Mouse (Mus musculus) gastrocnemius, postnatal 14 days (tissue): ENCODE measurements around the gene Prim1. TPM values are rescaled to one million over a fixed set of nuclear protein-coding genes. Genes with fewer than 3 reads are reported as not detected.

ENCODE experiments used
- DNase-seq: peaks from one replicate; pipeline ENCODE4 v3.0.0; 2021; ENCODE audit warnings: mixed read lengths
- intact Hi-C: fragments of 180-260 bp; cut with DNase I; formaldehyde crosslinking; loops from one replicate; pipeline ENCODE4 v1.15.1; 2025; ENCODE audit warnings: low total_unique reads
- long read RNA-seq, 2 experiments: library from polyadenylated mRNA; stranded (forward); transcript quantifications; one replicate each; pipeline ENCODE4 v2.0.0; 2021
- total RNA-seq, 2 experiments: library from RNA; stranded (reverse); gene quantifications; 2 replicates each; pipeline ENCODE4 v1.2.3; 2021

The Prim1 gene
- 1 to 10 TPM; 2.1 to 2.7 TPM for total RNA-seq
- long read RNA-seq, experiment 1 = 0 reads
- long read RNA-seq, experiment 2, partial matches to known transcripts = 0 of 2 reads
- long read RNA-seq, experiment 2, other reads (novel, unspliced or antisense) = 1 of 2 reads

DNA sequence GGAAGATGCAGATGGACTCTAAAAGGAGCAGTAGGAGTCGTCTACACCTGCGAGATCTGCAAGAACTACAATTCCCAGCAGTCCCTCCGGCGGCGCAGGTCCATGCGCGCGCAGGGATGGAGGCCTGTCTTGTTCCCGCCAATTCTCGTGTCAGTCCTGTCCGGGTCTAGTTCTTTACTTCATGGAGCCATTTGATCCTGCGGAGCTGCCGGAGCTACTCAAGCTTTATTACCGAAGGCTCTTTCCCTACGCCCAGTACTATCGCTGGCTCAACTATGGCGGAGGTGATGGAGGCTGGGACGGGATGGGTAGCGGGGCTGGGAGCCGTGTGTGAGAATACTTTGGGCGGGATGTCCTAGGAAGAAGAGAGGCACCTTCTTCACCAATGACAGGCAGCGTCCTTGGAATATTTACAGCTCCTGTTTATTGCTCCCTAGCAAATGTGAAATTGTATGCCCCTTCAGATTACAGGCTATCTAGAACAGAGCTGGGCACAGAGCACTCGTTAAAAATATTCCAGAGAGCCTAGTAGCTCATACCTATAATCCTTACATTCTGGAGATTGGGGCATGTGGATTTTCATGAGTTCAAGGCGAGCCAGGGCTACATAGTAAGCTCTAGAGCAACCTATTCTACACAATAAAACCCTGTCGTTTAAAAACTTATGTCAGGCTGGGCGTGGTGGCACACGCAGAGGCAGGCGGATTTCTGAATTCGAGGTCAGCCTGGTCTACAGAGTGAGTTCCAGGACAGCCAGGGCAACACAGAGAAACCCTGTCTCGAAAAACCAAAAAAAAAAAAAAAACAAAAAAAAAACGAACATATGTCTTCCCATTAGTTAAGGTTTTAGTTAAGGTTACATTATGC, at the start of gene Prim1:
Gene Prim1 (plus strand): TSS at position 101 of the 867 bp plus-strand sequence.
- DNase-seq = peak; percentile 64
- intact Hi-C loops = no loop called here

DNA sequence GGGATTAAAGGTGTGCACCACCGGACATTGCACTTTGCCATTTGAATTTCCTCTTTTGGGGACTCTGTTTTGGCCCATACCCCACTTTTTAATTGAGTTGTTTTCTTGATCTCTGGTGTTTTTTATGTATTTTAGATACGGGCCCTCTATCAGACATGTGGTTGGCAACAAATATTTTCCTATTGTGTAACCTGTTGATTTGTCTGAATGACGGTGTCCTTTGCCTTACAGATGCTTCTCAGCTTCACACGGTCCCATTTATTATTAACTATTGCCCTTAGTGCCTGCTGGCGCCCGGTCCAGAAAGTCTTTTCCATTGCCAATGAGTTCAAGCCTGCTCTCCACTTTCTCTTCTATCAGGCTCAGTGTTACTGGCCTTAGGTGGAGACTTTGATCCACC, 48.5 kb upstream of the Prim1 start:
- no peak for DNase-seq
- intact Hi-C loops = no loop called here

DNA sequence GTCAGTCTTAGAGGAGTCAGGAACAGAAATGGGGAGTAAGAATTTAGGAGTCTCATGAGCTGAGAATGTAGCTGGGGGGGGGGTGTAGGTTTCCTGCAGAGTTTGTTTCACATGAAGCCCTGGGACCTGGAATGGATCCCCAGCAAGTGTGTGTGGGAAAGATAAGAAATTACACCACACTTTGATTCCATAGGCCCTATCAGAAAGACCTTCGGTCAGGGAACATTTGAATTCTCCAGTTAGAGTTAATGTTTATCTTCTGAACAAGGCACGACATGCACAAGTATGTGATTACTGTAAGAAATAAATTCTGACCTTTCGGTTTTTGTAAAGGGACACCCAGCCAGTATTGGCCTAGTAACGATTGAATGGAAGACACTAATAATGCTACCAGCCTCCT, 45.1 kb upstream of the Prim1 start:
- intact Hi-C loops = no loop called here

DNA sequence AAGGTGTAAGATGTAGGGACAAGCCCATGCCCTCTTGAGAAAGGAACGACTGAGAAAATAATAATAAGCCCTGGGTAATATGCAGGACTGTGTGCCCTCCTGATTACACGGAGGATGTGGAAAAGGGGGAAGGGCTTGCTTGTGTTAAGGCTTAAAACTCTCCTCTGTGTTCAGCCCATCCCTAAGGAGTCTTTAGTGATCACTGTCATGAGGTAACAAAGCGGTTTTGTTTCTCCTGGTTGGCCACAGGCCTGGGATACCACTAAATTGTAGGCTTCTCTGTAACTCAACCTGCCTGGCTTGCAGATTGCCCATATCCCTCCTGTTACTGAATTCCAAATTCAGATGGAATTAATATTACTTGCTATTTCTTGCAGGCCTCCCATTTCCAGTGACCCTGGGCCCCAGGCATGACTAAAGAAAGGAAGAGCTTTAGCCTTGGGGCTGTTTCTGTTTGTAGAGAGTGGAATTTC, 44.6 kb upstream of the Prim1 start:
- intact Hi-C loops = no loop called here
- no peak for DNase-seq

More for the DNA sequence above, 45.1 kb upstream of the Prim1 start:
- no peak for DNase-seq

DNA sequence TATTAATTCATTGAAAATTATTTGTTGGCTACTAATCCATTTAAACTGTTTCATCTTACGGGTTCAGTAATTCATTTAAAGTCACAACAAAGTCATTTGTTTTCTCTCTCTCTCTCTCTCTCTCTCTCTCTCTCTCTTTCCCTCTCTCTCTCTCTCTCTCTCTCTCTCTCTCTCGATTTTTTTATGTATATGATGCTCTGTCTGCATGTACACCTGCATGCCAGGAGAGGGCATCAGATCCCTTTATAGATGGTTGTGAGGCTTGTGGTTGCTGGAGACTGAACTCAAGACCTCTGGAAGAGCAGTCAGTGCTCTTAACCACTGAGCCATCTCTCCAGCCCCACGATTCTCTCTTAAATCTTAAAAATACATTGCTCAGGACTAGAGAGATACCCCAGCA, 43.8 kb upstream of the Prim1 start:
- intact Hi-C loops = no loop called here
- no peak for DNase-seq

DNA sequence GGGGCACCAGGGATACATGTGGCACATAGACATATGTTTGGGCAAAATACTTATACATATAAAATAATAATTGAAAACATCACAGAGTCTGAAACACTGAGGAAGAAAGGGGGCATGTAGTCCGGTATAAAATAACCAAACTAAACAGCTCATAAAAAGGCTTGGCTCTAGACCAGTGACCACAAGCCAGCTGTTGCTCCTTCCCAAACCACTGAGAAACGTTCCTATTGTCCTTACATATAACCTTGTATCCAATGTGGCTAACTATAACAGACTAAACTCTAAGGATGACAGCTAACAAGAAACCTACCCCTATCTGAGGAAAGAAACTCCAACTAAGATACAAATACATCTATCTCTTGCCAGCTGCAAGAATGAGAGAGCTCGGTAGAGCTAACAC, 40.9 kb upstream of the Prim1 start:
- no peak for DNase-seq
- intact Hi-C loops = no loop called here

DNA sequence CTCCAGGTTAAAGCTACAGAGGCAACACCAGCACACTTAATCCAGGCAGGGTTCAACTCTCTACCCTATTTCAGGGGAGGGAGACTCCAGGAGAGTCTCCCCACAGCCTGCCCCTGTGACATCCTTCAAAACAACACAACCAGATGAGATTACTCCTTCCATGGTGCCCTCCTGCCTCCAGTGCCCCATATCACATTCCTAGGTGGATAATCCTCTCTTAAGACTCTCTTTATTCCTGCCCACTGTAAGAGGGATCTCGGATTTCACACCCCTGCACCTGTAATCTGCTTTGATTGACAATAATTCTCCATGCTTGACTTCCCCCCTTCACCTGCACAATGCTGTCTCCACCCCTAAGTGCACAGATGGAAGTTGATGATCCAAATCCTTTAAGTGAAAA, 39.5 kb upstream of the Prim1 start:
- intact Hi-C loops = no loop called here
- DNase-seq = no peak

DNA sequence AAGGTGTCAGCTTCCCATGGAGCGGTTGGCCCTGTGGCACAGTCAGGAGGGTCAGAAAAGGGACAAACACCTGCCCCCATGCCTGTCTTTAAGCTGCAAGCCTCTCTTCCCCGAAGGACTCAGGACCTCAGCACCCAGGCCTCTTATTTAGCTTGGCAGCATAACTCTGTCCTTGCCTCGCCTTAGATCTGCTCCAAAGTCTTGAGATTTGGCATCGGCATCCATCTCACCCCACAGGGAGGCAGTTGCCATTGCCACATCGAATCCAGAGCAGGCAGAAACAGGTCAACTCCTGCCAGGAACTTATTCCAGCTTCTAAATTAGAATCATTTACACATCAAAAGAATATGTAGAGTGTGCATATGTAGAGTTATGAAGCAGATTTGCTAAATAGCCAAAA, 30.3 kb upstream of the Prim1 start:
- DNase-seq = no peak
- intact Hi-C loops = no loop called here

DNA sequence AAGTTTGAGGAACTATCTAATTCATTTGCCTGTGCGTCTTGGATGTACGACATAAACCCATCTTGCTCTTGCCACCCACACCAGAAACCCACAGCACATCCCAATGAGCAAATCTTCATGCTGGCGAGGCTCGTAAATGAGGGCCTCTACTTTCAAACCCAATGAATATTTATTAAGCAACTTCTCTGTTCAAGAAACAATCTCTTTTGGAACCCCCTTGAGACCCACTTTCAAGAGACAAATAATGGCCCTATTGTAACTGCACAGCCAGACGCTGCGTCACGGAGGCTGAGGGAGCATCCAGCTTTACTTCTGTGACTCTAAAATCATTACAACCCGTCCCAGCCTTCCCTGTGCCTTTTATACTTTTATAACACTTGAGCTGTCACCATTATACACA, 29.4 kb upstream of the Prim1 start:
- intact Hi-C loops = no loop called here
- DNase-seq = no peak

DNA sequence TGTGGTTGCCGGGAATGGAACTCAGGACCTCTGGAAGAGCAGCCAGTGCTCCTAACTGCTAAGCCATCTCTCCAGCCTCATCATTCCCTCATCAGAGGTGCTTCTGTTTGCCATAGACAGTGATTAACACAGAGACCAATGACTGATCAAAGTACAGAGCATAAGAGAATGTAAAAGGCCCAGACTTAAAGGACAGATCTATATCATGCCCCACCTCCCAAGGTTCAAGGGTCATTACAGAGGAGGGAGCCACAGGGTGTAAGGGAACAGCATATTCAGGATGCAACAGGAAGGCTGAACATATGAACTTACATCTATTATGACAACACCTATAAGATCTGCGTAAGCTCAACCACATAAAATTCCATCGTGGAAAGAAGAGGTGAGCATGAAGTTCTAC, 18.3 kb upstream of the Prim1 start:
- intact Hi-C loops = no loop called here
- no peak for DNase-seq

DNA sequence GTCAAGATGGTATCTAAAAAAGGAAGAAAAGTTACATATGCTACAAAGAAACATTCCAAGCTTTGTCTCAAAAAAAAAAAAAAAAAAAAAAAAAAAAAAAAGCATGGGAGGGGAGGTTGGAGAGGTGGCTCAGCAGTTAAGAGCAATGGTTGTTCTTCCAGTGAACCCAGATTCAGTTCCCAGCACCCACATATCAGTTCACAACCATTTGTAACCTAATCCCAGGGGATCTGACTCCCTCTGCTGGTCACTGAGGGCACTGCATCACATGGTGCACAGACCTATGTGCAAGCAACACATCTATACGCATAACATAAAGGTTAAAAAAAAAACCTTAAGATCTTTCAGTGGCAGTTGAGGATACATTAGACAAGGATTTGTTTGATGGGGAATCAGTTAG, 16.7 kb upstream of the Prim1 start:
- DNase-seq = no peak
- intact Hi-C loops = no loop called here

DNA sequence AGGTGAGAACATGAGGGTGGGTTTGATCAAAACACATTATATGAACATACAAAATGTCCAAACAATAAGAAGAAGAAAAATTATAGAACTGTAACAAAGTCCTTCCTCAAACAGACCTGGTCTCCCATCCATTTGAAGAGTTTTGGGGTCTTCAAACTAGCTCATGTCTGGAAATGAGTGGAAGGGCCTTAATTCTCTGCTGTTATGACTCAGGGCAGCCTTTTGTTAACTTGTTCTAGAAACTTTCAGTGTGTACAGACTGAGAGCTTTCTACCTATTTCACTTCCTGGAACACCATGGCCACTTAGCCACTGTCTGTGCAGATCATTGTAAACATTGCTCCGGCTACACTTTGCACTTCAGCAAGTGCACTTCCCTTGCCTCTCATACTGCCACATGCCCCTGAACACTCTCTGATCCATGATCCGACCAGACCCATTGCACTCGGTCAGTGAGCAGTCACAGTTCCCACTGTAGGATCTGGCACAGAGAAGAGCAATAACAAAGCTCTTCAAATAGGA, 11.6 kb upstream of the Prim1 start:
- DNase-seq = no peak
- intact Hi-C loops = no loop called here

DNA sequence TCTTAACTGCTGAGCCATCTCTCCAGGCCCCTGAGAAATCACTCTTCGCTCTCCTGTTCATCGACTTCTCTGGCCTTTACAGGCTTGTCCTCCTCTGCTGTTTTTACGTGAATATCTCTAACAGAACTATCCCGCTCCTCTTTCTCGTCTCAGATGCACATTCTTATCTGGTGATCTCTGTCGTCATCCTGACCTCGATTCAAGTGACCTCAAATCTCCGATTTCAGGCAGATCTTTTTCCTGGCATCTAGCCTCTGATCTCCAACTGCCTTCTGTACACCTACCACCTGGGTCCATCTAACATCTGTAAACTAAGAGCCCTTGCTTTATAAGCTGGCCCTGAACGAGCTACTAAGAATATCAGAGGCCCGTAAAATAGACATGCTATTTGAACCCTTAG, 10.1 kb upstream of the Prim1 start:
- intact Hi-C loops = no loop called here
- DNase-seq = no peak

DNA sequence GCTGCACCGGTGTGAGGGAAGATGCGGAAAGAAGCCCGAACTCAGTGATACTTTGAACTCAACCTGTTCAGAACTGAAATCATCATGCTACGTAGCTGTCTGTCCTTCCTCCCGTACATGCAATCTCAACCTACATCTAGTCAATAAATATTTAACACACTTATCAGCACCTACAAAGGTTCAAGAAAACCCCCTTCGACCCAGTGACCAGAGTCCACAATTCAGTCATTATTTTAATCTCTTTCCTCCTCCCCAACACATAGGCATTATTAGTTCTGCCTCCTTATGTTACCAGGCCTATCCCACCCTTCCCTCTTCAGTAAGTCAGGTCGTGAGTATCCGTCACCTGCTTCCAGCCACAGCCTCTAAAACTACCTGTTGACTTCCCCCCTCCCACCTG, 9.5 kb upstream of the Prim1 start:
- intact Hi-C loops = no loop called here
- DNase-seq = no peak

DNA sequence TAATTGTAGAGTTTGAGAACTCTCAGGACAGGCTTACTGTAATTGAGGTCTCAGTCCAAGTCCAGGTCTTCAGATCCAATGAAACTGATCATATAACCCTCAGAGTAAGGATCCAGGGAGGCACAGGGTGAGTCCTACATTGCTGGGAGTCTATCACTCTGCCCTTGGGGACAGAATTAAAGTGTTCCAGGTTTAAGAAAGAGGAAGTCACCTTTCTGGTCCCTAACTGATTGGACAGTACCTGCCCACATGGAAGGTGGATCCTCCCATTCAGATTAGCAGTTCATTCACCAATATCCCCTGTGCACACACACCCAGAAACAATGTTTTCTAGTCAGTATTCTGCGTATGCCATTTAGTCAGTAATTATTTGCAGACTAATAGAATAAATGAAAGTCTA, 7.5 kb upstream of the Prim1 start, which contains the start of gene Hsd17b6:
Gene Hsd17b6 (minus strand): TSS at position 166 of the 400 bp plus-strand sequence.
- no peak for DNase-seq
- intact Hi-C loops = loop anchor here (2.0 kb wide), 1 partner anchor 51 kb away; no protein-coding TSS in a partner anchor

DNA sequence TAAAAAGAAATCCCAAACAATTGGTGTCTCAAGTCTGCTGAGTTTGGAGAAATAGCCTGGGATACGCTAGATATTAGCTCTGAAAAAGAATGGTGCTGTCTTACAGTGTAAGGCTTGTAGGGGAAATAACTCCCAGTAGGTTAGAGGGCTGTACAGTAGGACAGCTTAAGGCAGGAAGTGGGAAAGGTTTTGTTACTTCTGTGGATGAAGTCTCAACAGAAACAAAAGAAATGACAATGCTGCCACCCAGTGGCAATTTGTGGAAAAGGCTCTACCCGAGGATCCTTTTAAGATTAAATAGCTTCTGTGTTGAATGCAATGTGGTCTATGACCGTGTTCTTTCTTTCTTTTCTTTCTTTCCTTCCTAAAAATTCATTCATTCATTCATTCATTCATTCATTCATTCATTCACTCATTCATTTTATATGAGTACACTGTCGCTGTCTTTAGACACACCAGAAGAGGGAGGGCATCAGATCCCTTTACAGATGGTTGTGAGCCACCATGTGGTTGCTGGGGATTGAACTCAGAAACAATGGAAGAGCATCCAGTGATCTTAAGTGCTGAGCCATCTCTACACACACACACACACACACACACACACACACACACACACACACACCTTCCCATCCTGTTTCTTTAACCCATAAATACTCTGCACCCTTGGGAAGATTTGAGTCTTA, 6.6 kb upstream of the Prim1 start:
- intact Hi-C loops = no loop called here
- peak; percentile 58 for DNase-seq

DNA sequence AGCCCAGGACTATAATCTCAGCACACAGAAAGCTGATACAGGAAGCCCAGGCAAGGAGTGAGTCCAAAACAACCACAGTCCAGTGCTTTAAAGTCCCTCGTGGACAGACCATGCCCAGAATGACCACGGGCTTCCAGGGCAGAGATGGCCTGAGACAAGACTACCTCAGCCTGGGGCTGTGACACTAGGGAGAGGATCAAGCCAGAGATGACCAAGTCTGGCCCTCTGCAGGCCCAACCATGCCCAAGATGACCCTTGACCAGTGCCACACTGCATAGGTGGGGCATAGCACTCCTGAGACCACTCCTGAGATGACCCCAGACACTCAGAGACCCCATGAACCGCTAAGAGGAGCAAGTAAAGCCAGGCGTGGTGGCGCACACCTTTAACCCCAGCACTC, 5.2 kb upstream of the Prim1 start:
- no peak for DNase-seq
- intact Hi-C loops = no loop called here

DNA sequence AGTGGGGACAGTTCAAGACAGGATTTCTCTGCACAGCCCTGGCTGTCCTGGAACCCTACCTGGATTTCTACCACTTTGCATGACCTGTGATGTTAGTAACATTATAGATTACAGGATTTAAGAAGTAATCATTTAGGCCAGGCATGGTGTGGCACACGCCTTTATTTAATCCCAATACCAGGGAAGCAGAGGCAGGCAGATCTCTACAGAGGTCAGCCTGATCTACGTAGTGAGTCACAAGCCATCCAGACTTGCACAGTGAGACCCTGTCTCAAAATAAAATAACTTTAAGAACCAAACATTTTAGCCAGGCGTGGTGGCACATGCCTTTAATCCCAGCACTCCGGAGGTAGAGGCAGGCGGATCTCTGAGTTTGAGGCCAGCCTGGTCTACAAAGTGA, 7.2 kb downstream of the Prim1 start:
- DNase-seq = no peak
- intact Hi-C loops = no loop called here

DNA sequence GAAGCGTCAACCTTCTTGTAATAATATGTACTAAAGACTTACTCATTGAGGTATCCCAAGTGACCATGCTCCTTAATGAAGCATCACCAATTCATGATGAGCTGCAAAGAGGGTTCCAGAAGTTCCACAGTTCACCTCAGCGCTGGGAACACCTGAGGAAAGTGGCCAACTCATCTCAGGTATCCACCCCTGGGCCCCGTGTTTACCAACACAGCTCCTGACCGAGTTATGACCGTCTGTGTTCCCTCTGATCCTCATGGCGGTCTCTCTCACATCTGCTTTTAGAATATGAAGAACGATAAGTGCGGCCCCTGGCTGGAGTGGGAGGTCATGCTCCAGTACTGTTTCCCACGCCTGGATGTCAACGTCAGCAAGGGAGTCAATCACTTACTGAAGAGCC, 8.5 kb downstream of the Prim1 start:
- DNase-seq = no peak
- intact Hi-C loops = no loop called here

DNA sequence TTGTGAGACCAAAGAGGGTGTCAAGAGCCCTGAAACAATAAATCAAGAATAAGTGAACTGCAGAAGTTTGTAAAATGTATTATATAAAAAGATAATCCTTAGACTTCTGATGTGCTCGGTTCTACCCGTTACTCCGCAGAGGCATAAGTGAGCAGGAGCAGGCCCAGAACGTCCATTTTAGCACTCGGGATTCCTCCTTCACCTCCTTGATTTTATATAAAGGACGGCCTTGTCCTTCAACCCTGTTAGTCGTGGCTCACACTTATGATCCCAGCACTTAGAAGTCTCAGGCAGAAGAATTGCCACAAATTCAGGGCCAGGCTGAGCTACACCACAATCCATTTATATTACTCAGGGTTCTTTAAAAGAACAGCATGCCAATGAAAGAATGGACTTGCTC, 15.0 kb downstream of the Prim1 start:
- DNase-seq = no peak
- intact Hi-C loops = no loop called here
